Mouse (Mus musculus) C2C12 (cell line): Measurements from ENCODE around the gene Rerg.

ENCODE experiments used
- CTCF ChIP-seq: IDR thresholded peaks from one replicate; pipeline ENCODE4 v1.5.1; 2011; ENCODE audit not compliant: control insufficient read depth, insufficient read depth, insufficient read length
- MAX ChIP-seq: IDR thresholded peaks from one replicate; pipeline ENCODE4 v1.6.1; 2011; ENCODE audit warnings: mild to moderate bottlenecking, control low read depth
- MYOD1 ChIP-seq: IDR thresholded peaks from one replicate; pipeline ENCODE4 v1.6.1; 2011; ENCODE audit warnings: low read depth; ENCODE audit not compliant: control insufficient read depth, insufficient read length
- MYOG ChIP-seq: IDR thresholded peaks from one replicate; pipeline ENCODE4 v1.6.1; 2011; ENCODE audit not compliant: control insufficient read depth, insufficient read length; ENCODE audit errors: extremely low read depth
- USF1 ChIP-seq: IDR thresholded peaks from one replicate; pipeline ENCODE4 v1.6.1; 2011; ENCODE audit warnings: low read depth, mild to moderate bottlenecking, control low read depth, moderate library complexity

DNA sequence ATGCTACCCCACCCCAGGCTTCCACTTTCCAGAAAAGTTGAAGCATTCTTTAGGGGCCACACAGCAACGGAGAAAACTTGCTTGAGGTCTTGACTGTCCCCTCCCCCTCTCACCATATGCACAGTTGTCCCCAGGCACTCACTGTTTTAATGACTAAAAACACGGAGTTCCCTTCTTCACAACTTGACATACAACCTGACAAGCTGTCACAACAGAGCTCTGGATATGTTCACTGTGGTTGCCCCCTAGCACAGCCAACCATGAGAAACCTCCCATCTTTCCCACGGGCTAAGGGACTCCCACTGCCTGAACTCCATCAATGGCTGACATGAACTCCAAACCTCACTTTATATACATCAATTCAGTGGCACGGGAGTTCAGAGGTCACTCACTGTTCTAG is 3.5 kb downstream of the Rerg start:
- TF ChIP-seq CTCF, result no peak
- TF ChIP-seq MYOG, result no peak
- TF ChIP-seq MAX, result no peak
- TF ChIP-seq USF1, result no peak
- no peak for TF ChIP-seq MYOD1
